Mouse (Mus musculus) heart, embryonic 12.5 days (tissue): Measurements from ENCODE around the gene Hyou1. TPM values are rescaled to one million over a fixed set of nuclear protein-coding genes. Genes with fewer than 3 reads are reported as not detected.
"Not testable (repeated sequence)": the region's sequence is repeated elsewhere in the genome, so short reads cannot be mapped to it uniquely, and the experiment has no call there.

Experiments
- ATAC-seq: fragments of 200-750 bp; cut with Nextera tagmentation; 2 replicates; pipeline ENCODE4 v1.8.0; 2017; ENCODE audit warnings: moderate TSS enrichment, moderate library complexity; ENCODE audit not compliant: insufficient number of reproducible peaks, low FRiP score
- H3K27ac ChIP-seq: fragments of 300-500 bp; sonication (generic); 2 replicates; pipeline ENCODE4 v1.5.1; 2016; ENCODE audit warnings: mild to moderate bottlenecking, moderate library complexity; ENCODE audit not compliant: poor library complexity, severe bottlenecking
- H3K27me3 ChIP-seq: fragments of 300-500 bp; sonication (generic); replicated peaks from 2 replicates; pipeline ENCODE4 v1.6.1; 2016; ENCODE audit warnings: mild to moderate bottlenecking, moderate library complexity
- H3K36me3 ChIP-seq: fragments of 300-500 bp; sonication (generic); 2 replicates; pipeline ENCODE4 v1.6.1; 2016; ENCODE audit warnings: mild to moderate bottlenecking, moderate library complexity
- H3K4me1 ChIP-seq: fragments of 300-500 bp; sonication (generic); replicated peaks from 2 replicates; pipeline ENCODE4 v1.6.1; 2016; ENCODE audit warnings: mild to moderate bottlenecking
- H3K4me2 ChIP-seq: fragments of 300-500 bp; sonication (generic); 2 replicates; pipeline ENCODE4 v1.6.1; 2016; ENCODE audit warnings: mild to moderate bottlenecking, moderate library complexity
- H3K4me3 ChIP-seq: fragments of 300-500 bp; sonication (generic); 2 replicates; pipeline ENCODE4 v1.5.1; 2016; ENCODE audit warnings: mild to moderate bottlenecking
- H3K9ac ChIP-seq: fragments of 300-500 bp; sonication (generic); 2 replicates; pipeline ENCODE4 v1.6.1; 2016; ENCODE audit warnings: mild to moderate bottlenecking, moderate library complexity
- H3K9me3 ChIP-seq: fragments of 300-500 bp; sonication (generic); replicated peaks from 2 replicates; pipeline ENCODE4 v1.6.1; 2016; ENCODE audit warnings: mild to moderate bottlenecking, moderate library complexity
- WGBS: fragments of 180-500 bp; shearing (Covaris S2); methylation state at CpG from one replicate; pipeline ENCODE4 v1.1.7; 2016; 5-methylcytosine and 5-hydroxymethylcytosine counted together
- polyA plus RNA-seq: library from polyadenylated mRNA; unstranded; fragments of >200 nt; fragmentation: Nextera tagmentation; extraction: Ambion mirVana; gene quantifications from 2 replicates; pipeline ENCODE4 v1.2.1, GENCODE M21; 2016

Hyou1 gene
- polyA plus RNA-seq, 1 experiment from 2014 or later: 23.6 TPM

DNA sequence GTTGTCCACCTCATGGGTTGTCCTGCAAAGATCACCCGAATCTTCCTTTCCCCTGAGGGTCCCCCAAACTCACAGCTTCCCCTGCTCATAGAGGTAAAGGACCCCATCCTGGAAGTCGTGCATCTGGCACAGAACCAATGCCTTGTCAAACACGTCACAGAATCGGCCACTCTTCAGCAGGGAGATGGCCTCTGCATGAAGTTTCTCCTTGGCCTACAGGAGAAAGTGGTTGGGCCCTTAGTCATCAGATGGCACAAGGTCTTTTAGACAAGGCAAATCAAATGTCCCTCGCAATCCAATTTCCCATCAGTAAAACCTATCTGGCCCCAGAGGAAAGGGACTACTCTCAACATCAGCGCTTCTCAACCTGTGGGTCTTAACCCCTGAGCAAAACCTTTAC is 26.1 kb upstream of the Hyou1 start:
- Histone ChIP-seq H3K4me1 (no peaks in the 10 kb centered on the region), H3K4me2 (no peak overlapping the region), H3K27ac (no peak overlapping the region), H3K27me3 (no peaks in the 10 kb centered on the region), H3K9me3 (no peaks in the 10 kb centered on the region), H3K36me3 (peaks cover 95% of the 10 kb centered on the region), H3K9ac (no peak overlapping the region), H3K4me3 (no peak overlapping the region)
- 90% methylated on average over 6 of the region's 6 CpGs for WGBS
- no peak for ATAC-seq

DNA sequence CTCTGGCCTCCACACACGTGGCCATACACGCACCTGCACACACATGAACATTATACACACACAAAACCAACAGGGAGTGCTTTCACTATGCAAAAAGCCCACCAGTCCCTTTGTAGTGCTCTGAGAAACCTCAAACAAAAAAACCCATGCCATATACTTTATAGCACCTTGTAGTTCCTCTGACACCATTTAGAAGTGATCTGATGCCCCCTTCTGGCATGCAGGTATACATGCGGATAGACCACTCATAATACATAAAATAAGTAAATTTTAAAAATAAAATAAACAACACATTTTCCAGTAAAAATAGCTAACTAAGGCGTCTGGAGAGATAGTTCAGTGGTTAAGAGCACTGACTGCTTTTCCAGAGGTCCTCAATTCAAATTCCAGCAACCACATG is 22.1 kb upstream of the Hyou1 start:
- no peak for ATAC-seq
- Histone ChIP-seq H3K4me2 (no peak overlapping the region), H3K9ac (no peak overlapping the region), H3K9me3 (no peaks in the 10 kb centered on the region), H3K4me3 (no peak overlapping the region), H3K27ac (no peak overlapping the region), H3K27me3 (no peaks in the 10 kb centered on the region), H3K4me1 (peaks cover 7% of the 10 kb centered on the region), H3K36me3 (peaks cover 72% of the 10 kb centered on the region)
- 74% methylated on average over 4 of the region's 4 CpGs for WGBS

DNA sequence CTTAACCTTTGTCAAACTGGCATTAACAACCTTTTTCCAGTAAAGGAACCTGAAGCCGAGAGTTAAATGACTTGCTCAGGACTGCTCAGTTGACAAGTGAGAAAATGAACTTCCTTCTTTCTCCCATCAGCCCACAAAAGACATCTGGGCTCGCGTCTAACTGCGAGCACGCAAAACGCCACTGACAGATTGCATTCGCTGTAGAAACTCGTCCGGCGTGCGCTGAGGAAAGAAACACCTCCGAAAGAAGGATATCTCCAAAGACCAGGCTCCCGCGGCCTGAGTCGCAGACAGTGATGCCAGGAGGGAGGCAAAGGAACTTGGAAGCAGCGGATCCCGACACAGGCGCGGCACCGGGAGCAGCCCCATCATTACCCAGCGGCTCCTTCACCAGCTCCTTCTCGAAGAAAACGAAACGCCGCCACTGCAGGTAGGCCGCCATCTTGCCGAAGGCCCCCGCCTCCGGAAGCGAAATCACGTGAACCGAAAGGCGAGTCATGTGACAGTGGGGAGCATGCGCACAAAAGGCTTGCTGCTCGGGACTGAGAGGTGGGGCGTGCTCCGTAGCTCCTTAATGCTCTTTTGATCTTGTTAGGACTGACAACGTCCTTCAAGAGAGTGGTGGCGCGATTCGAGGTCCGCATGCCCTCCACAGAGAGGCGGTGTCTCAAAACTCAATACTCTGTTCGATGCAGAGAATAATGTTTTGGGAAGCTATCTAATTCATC is 17.9 kb upstream of the Hyou1 start, which contains the start of gene Vps11:
Gene Vps11, minus strand, starts transcription at position 481 of the 728 bp plus-strand sequence.
- Histone ChIP-seq H3K9ac (peak within 1 kb of the TSS; percentile 88), H3K27me3 (no peaks in the 10 kb centered on the region), H3K27ac (peak within 1 kb of the TSS; percentile 72), H3K4me1 (peaks cover 7% of the 10 kb centered on the region), H3K4me3 (peak within 1 kb of the TSS; percentile 99), H3K9me3 (no peaks in the 10 kb centered on the region), H3K4me2 (peak within 1 kb of the TSS; percentile 96), H3K36me3 (peaks cover 30% of the 10 kb centered on the region)
- WGBS: under 1% methylated on average over 44 of the region's 44 CpGs
- ATAC-seq: peak; percentile 93

DNA sequence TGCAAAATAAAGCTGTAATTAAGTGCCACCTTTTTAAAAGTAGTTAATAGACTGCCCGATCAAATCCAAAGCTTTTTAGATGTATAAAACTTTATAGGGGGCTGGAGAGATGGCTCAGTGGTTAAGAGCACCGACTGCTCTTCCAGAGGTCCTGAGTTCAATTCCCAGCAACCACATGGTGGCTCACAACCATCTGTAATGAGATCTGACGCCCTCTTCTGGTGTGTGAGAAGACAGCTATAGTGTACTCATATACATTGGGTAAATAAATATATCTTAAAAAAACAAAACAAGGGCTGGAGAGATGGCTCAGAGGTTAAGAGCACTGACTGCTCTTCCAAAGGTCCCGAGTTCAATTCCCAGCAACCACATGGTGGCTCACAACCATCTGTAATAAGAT is 17.4 kb upstream of the Hyou1 start:
- H3K9ac ChIP-seq, ATAC-seq: not testable (repeated sequence)

DNA sequence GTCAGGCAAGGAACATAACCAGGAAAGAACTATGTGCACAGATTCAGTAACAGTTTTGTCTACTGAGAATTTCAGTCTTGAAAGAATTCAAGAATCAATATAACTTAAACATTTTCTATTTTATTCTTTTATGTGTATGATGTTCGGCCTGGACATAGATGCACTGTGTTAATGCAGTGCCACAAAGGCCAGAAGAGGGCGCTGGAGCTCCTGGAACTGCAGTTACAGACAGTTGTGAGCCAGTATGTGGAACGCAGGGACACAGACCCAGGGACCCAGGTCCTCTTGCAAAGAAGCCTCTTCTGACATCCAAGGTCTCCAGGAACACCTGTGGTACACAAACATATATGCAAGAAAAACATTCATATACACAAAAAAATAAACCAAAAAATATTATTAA is 14.8 kb upstream of the Hyou1 start:
- peaks cover 7% of the 10 kb centered on the region for H3K4me1 ChIP-seq
- H3K4me3 ChIP-seq: no peak overlapping the region
- ATAC-seq: no peak
- H3K27me3 ChIP-seq: no peaks in the 10 kb centered on the region
- no peak overlapping the region for H3K27ac ChIP-seq
- H3K9me3 ChIP-seq: no peaks in the 10 kb centered on the region
- no peak overlapping the region for H3K9ac ChIP-seq
- peaks cover 2% of the 10 kb centered on the region for H3K36me3 ChIP-seq
- WGBS: 60% methylated on average over 3 of the region's 3 CpGs
- no peak overlapping the region for H3K4me2 ChIP-seq

More for the DNA sequence above, 17.4 kb upstream of the Hyou1 start:
- WGBS: 45% methylated on average over 4 of the region's 4 CpGs
- Histone ChIP-seq H3K36me3 (peaks cover 24% of the 10 kb centered on the region), H3K4me3 (peak overlapping the region; percentile 99), H3K4me2 (peak overlapping the region; percentile 96)
- not testable (repeated sequence) for H3K4me1 ChIP-seq, H3K9me3 ChIP-seq, H3K27me3 ChIP-seq, H3K27ac ChIP-seq

DNA sequence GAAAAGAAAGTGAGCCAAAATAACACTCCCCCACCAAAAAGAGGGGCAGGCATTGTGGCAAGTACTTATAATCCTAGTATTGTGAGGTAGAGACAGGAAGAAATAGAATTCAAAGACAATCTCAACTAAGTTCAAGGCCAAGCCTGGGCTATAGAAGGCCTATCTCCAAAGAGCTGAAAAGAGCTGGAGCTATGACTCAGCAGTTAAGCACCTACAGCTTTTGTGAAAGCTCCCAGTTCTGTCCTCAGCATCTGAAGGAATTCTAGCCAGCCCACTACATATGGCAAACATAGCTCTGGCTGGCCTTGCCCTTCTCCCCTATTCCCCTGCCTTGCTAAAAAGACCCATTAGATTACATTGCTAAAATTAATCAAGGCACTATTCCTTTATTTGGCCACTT is 5.9 kb upstream of the Hyou1 start:
- no peaks in the 10 kb centered on the region for H3K9me3 ChIP-seq
- ATAC-seq: peak; percentile 18; the same call in 1 of the 2 replicates
- H3K4me2 ChIP-seq: no peak overlapping the region
- no peaks in the 10 kb centered on the region for H3K27me3 ChIP-seq
- no peak overlapping the region for H3K9ac ChIP-seq
- H3K4me1 ChIP-seq: peaks cover 2% of the 10 kb centered on the region; the same call in 1 of the 2 replicates
- no peaks in the 10 kb centered on the region for H3K36me3 ChIP-seq
- H3K27ac ChIP-seq: no peak overlapping the region
- no peak overlapping the region for H3K4me3 ChIP-seq

DNA sequence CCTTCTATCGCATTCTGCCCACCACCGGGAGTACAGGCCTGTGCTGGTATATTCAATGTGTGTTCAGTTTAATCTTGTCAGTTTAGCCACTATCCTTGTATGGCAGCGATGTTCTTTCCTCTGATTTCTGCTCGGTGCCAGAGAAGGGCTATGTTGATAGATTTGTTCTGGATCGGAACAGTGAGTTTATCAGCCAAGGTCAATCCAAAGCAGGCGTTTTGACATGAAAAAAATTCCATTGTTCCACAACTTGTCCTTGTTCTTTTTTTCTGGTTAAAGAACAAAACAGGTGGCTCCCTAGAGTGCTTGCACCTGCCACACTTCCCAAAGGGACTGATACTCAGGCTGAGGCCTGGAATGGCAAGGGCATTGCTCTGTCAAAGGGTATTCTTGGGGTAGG is 3.1 kb upstream of the Hyou1 start:
- no peak overlapping the region for H3K4me2 ChIP-seq
- peaks cover 2% of the 10 kb centered on the region for H3K36me3 ChIP-seq
- no peaks in the 10 kb centered on the region for H3K9me3 ChIP-seq
- no peaks in the 10 kb centered on the region for H3K27me3 ChIP-seq
- peaks cover 16% of the 10 kb centered on the region for H3K4me1 ChIP-seq
- ATAC-seq: no peak
- no peak overlapping the region for H3K27ac ChIP-seq
- H3K9ac ChIP-seq: no peak overlapping the region
- WGBS: 84% methylated on average over 6 of the region's 6 CpGs
- no peak overlapping the region for H3K4me3 ChIP-seq

DNA sequence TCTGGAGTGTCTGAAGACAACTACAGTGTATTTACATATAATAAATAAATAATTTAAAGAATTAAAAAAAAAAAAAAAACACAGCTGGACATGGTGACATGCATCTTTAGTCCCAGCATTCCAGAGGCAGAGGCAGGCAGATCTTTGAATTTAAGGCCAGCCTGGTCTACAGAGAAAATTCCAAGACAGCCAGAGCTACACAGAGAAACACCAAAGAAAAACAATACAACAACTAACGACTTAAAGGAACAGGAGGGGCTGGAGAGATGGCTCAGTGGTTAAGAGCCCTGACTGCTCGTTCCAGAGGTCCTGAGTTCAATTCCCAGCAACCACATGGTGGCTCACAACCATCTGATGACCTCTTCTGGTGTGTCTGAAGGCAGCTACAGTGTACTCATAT is 2.0 kb upstream of the Hyou1 start:
- not testable (repeated sequence) for H3K4me2 ChIP-seq, H3K27me3 ChIP-seq, H3K4me3 ChIP-seq, H3K9ac ChIP-seq, H3K27ac ChIP-seq, ATAC-seq, H3K9me3 ChIP-seq
- Histone ChIP-seq H3K4me1 (peaks cover 16% of the 10 kb centered on the region), H3K36me3 (peaks cover 14% of the 10 kb centered on the region)
- 78% methylated on average over 2 of the region's 2 CpGs for WGBS

DNA sequence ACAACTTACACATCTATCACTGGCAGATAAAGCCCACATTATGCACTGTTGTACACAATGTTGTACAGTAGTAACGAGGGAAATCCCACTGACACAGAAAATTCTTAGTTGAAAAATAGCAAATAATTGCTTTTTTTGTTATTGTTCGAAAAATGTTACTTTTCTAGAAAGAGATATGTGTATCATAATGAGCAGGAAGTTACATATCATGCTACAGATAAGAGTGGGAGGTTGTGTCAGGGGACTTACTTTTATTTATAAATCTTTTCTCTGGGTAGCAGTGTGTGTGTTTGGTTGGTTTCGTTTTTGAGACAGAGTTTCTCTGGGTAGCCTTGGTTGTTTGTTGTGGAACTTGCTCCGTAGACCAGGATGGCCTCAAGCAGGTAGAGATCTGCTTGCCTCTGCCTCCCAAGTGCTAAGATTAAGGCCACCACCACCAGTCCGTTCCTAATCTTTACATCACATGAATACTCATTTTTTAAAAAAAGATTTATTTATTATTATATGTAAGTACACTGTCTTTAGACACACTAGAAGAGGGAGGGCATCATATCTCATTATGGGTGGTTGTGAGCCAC is 1.0 kb upstream of the Hyou1 start:
- Histone ChIP-seq H3K36me3 (peaks cover 23% of the 10 kb centered on the region), H3K4me2 (peak overlapping the region; percentile 97), H3K9ac (peak overlapping the region; percentile 76), H3K9me3 (no peaks in the 10 kb centered on the region), H3K4me1 (peaks cover 16% of the 10 kb centered on the region), H3K4me3 (peak overlapping the region; percentile 81), H3K27ac (no peak overlapping the region; the same call in 1 of the 2 replicates), H3K27me3 (no peaks in the 10 kb centered on the region)
- 76% methylated on average over 5 of the region's 5 CpGs for WGBS
- ATAC-seq: no peak

DNA sequence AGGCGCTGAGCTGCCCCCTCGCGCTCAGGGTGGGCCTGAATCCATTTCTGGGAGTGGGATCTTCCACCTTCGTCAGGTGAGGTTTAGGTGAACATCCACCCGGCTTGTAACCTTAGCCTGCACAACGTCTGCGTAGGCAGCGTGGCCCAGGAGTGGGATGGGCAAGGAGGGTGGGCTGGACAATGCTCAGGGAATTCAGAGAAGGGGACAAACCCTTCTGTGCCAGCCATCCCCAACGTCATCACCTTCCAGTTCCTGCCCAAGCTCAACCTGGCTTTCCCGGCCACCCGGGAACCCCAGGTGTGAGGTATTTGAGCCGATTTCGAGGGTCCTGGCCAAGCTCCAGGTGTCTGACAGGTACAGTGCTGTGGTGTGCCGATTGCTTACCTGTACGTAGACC is 572 bp downstream of the Hyou1 start:
- WGBS: 9% methylated on average over 15 of the region's 15 CpGs
- H3K27ac ChIP-seq: peak overlapping the region; percentile 87
- no peaks in the 10 kb centered on the region for H3K9me3 ChIP-seq
- H3K4me2 ChIP-seq: peak overlapping the region; percentile 97
- no peaks in the 10 kb centered on the region for H3K27me3 ChIP-seq
- peaks cover 40% of the 10 kb centered on the region for H3K36me3 ChIP-seq
- ATAC-seq: no peak
- peak overlapping the region; percentile 81 for H3K4me3 ChIP-seq
- H3K4me1 ChIP-seq: peaks cover 16% of the 10 kb centered on the region
- H3K9ac ChIP-seq: peak overlapping the region; percentile 88

DNA sequence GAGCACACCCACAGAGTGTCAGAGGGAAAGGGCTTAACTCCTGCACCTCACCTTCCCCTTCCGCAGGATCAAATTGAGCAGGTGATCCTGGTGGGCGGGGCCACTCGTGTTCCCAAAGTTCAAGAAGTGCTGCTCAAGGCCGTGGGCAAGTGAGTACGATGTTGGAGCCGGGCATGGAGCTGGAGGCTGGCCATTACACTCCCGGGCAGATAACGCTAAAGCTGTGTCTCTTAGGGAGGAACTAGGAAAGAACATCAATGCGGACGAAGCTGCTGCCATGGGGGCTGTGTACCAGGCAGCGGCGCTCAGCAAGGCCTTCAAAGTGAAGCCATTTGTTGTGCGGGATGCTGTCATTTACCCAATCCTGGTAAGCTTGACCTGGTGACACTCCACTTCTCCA is 5.3 kb downstream of the Hyou1 start:
- Histone ChIP-seq H3K4me3 (no peak overlapping the region), H3K4me2 (no peak overlapping the region), H3K27ac (no peak overlapping the region), H3K4me1 (peaks cover 11% of the 10 kb centered on the region), H3K36me3 (peaks cover 87% of the 10 kb centered on the region), H3K27me3 (no peaks in the 10 kb centered on the region), H3K9me3 (no peaks in the 10 kb centered on the region), H3K9ac (no peak overlapping the region)
- WGBS: 88% methylated on average over 13 of the region's 13 CpGs
- no peak for ATAC-seq
